Mouse (Mus musculus): ENCODE results near the gene Tead1.

GRCm38 (mm10) chr7:112892595-112892994 is 213.5 kb downstream of the Tead1 start:
- TF ChIP-seq CTCF (IDR thresholded peaks at IDR 0.05; ENCODE audit: low read depth) (no peak), EP300 (IDR thresholded peaks at IDR 0.05; ENCODE audit: low read depth) (no peak)
